Mouse (Mus musculus) cerebellum, adult 11-12 months (tissue): ENCODE measurements at regions not wholly inside any gene's neighbourhood (a gene's known extent, or its start where the extent isn't known, plus 50 kb on each side); places are given as distances from the start of the nearest gene placed in this dataset.
A peak's percentile ranks its signal among the peaks of the same experiment; 100 is the strongest.

Source experiments
- DNase-seq: peaks from one replicate; pipeline ENCODE4 v3.0.0; 2022

DNA sequence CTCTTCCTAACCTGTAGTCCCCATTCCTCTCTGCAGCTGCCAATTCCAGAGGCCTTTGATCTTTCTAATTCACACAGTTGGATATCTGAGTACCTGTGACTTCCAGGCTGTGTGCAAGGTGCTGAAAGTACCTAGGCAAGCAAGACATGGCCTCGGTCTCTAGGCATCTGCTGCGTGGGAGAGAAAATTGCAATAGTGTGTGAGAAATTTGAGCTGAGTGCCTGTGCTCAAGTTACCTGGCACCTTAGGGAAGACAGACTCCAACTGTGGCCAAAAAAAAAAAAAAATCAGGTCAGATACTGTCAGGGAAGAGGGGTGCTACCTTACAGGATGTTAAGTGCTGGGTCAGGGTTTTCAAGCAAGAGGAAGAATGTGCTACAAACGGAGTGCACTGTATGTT is 514.7 kb upstream of the Mgmt start:
- DNase-seq, result no peak

- DNase-seq, result no peak
Observed at GRCm38 (mm10) chr7:136383296-136383695, 511.1 kb upstream of the Mgmt start.

DNA sequence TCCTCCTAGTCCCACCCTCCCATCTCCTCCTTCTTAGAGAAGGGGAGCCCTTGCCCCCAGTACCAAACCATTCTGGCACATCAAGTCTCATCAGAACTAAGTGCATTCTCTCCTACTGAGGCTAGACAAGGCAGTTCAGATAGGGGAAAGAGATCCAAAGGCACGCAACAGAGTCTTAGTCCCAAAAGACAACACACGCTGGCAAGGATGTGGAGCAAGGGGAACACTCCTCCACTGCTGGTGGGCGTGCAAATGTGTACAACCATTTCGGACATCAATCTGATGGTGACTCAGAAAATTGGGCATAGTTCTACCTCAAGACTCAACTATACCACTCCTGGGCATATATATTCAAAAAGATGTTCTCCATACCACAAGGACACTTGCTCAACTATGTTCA is 506.7 kb upstream of the Mgmt start:
- DNase-seq, result no peak

DNA sequence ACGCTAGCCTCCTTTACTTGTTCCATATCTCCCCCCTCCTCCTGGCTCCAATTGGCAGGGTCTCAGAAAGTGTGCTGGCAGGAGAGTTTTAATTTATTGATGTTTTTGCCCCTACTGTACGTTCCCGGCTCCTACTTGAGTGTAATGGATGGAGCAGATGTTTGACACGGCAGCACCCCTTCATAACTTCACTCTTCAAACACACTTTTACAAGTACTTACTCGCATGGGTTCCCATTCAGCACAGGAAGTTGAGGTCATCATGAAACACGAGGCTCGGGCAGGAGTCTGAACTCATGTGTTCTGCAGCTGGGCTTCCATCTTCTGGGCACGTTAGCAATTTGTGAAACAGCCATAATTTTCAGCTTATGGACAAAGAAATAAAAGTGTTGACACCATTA is 504.3 kb upstream of the Mgmt start:
- DNase-seq, result no peak

DNA sequence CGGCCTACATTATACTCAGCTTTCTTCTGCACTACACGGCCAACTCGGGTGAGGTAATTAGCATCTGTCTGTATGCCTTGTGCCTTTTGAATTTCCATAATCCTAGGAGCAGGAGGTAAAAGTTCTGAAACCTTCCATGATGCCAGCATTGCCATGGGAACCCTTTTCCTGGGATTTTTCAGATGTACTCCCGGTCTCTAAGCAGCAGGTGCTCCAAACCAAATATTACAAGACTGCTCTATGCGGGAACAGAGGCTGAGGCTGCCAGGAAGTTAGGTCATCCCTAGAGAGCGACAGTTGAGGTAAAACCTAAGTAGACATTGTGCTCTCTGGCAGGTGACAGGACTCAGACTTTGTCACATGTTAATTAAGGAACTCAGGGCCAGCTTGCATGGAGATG is 501.0 kb upstream of the Mgmt start:
- DNase-seq, result no peak

- DNase-seq, result peak; percentile 4
Observed at GRCm38 (mm10) chr7:136395838-136396237, 498.6 kb upstream of the Mgmt start.

DNA sequence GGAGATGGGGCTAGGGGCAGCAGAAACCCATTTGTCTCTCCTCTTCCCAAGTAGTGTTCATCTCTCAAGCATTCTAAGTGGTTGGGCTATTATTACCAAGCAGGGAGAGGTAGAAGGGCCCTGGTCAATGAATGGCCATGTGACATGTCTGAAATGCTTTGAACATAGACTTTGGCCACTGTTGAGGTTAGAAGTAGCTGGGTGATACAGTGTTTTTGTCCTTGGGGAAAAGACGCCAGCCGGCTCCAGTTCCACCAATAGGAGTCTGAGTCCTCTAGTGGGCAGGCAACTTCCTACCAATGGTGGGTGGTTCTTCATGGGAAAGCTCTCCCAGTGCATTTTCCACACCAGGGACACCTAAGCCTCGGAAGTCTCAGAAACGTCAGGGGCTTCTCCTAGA is 497.3 kb upstream of the Mgmt start:
- no peak for DNase-seq

DNA sequence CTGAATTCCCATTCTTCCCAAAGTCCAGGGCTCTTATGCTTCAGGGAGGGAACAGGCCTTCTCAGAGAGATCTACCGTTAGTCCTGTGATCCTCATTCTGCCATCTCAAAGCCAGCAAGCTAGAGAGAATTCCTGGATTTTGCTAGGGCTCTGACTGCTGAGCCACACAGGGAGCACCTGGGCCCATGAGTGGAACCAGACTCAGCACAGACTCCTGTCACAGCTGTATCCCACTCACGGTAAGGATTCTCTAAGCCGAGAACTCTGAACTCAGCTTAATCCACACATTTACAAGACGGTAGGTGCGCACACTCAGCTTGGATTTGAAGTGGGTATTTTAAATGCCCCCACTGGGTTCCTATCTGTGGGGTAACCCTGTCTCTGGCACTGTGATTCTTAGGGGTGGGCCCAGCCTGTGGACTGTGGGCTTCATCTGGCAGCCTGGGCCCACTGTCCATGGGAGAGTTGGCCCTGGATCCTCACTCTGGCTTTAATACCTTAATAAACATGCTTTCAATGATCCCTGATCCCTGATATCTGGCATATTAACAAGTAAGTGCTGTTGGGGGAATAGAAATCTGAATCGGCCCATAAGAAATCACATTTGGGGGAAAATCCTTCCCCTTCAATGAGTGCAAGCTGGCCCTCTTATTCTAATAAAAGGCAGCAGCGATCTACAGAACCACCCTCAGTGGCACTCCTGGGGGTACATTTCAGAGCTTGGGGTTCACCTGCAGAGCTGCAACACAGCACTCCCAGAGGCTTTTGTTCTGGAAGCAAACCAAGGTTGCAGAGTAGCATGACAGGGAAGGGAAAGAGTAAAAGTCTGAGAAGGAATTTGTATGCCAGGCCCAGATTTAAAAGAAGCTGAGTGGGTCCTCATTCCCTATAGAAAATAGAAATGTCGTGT is 491.5 kb upstream of the Mgmt start:
- no peak for DNase-seq

GRCm38 (mm10) chr7:136405391-136405790 is 489.0 kb upstream of the Mgmt start:
- no peak for DNase-seq

GRCm38 (mm10) chr7:136406258-136407100 is 487.9 kb upstream of the Mgmt start:
- DNase-seq, result no peak

GRCm38 (mm10) chr7:136414808-136415207 is 479.6 kb upstream of the Mgmt start:
- DNase-seq, result no peak

GRCm38 (mm10) chr7:136417327-136417726 is 477.1 kb upstream of the Mgmt start:
- DNase-seq, result no peak

- DNase-seq, result no peak
Observed at GRCm38 (mm10) chr7:136423846-136424531, 470.4 kb upstream of the Mgmt start.

DNA sequence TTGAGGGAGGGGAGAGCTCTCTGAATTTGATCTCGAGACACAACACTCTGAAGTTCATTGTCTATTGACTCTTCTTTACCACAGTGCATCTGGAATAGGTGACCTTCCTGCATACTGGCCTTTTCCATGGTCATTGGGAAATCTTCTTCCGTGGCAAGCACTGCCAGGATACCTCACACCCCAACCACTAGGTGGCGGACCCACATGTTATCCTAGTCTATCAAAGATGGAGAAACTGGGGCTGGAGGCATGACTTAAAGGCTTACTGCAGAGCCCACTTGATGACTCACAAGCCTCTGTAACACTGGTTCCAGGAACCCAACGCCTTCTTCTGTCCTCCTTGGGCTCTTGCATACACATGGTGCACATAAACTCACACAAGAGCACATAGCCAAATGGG is 467.2 kb upstream of the Mgmt start:
- DNase-seq, result no peak

- no peak for DNase-seq
Observed at GRCm38 (mm10) chr7:136430085-136431011, 464.1 kb upstream of the Mgmt start.

GRCm38 (mm10) chr7:136433699-136434098 is 460.7 kb upstream of the Mgmt start:
- no peak for DNase-seq

GRCm38 (mm10) chr7:136434510-136434909 is 459.9 kb upstream of the Mgmt start:
- DNase-seq, result no peak

DNA sequence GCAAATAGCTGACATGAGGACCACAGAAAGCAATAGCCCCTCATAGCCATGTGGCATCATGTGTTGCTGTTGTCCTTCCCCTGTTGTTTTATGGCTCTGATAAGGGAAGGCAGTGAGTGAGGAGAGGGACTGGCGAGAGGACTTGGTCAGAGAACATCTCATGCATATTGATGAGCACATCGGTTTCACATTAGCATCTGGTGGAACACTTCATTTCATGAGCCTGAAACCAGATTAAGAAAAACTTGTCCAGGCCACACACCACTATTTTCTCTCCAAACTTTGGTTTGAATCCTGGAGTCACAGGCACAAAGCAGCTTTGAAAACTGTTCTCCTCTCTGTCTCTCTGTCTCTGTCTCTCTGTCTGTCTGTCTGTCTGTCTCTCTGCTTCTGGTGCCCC is 451.0 kb upstream of the Mgmt start:
- no peak for DNase-seq

DNA sequence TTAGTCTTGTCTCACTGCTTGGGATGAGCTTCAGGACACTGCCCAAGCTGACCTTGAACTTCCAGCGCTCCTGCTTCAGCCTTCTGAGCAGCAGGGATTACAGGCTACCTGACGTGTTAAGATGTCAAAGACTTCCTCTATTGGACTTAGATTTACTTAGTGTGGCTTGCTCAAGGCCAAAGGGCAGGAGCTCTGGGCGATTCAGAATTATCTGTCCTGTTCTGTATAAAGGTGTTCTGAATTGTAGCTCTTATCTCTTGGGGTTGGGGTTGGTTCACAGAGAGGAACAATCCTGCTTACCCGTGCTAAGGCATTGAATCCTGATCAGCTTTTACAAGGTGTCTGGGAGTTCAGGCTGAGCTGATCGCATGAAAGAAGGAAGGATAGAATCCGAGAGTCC is 449.3 kb upstream of the Mgmt start:
- no peak for DNase-seq

DNA sequence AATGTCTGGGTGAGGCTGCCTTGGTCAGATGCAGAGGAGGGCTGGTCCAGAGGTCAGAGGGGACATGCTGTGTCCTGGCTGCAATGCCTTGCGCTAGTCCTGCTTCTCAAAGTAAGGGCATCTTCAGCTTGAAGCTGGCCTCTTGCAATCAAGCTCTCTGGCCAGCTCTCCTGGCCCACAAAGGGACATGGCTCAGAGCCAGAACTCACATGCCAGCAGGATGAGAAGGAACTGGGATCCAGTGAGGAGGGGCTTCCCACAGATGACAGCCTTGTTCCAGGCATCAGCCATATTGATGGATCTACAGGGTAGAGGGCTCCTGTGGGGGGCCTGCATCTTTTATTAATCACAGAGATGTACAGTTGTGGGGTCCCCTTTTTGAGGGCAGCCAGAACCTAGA is 445.1 kb upstream of the Mgmt start:
- no peak for DNase-seq

DNA sequence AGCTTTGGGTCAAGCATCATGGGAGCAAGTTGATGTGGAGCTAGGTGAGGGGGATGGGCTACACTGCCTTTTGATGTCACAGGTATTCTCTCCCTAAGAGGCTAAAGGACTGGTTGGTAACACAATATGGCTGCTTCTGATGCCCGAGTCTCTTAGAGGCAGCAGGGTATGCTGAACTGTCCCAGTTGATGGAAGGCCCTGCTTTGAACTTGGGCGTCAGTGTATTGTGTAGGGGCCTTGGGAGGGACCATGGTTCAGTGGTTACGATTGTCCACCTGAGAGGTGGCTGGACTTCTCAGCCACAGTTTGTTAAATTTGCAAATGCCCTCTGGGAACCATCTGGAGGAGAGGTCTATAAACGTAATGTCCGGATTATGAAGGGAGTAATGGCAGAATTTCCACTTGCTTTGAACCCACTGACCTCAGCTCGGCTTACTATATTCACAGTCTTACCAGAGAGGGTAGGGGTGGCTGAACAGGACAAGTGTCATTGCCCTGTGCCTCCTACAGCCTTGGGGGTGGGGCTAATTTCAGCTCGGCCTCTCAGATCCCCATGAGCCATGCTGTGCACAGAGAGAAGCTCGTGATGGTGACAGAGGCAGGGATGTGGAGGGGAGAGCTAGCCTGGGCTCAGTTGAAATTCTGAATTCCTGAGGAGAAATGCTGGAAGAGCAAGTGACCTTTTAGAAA is 442.6 kb upstream of the Mgmt start:
- no peak for DNase-seq

- DNase-seq, result no peak
Observed at GRCm38 (mm10) chr7:136452561-136452960, 441.9 kb upstream of the Mgmt start.
